Mouse (Mus musculus) liver, postnatal 0 days (tissue): ENCODE measurements around the gene Klhl29. TPM values are rescaled to one million over a fixed set of nuclear protein-coding genes. Genes with fewer than 3 reads are reported as not detected.

Experiments used
- ATAC-seq: fragments of 200-750 bp; cut with Nextera tagmentation; 2 replicates; pipeline ENCODE4 v1.8.0; 2017; ENCODE audit warnings: mild to moderate bottlenecking, moderate library complexity
- DNase-seq: peaks from one replicate; pipeline ENCODE4 v3.0.0-alpha.2; 2016
- H3K27ac ChIP-seq: fragments of 300-500 bp; sonication (generic); 2 replicates; pipeline ENCODE4 v1.5.1; 2014; ENCODE audit warnings: antibody characterized with exemption, moderate library complexity, mild to moderate bottlenecking, low read depth
- H3K27me3 ChIP-seq: fragments of 300-500 bp; sonication (generic); 2 replicates; pipeline ENCODE4 v1.6.1; 2014; ENCODE audit warnings: low read length, control low read depth, mixed read lengths; ENCODE audit not compliant: insufficient read depth
- H3K36me3 ChIP-seq: fragments of 300-500 bp; sonication (generic); replicated peaks from 2 replicates; pipeline ENCODE4 v1.6.1; 2014; ENCODE audit warnings: mild to moderate bottlenecking, control low read depth, low read length, moderate library complexity, mixed read lengths; ENCODE audit not compliant: insufficient read depth
- H3K4me1 ChIP-seq: fragments of 300-500 bp; sonication (generic); 2 replicates; pipeline ENCODE4 v1.6.1; 2014; ENCODE audit warnings: antibody characterized with exemption, mild to moderate bottlenecking, control low read depth; ENCODE audit not compliant: insufficient read depth
- H3K4me2 ChIP-seq: fragments of 300-500 bp; sonication (generic); 2 replicates; pipeline ENCODE4 v1.6.1; 2014; ENCODE audit warnings: low read depth, mild to moderate bottlenecking, low read length, moderate library complexity, mixed read lengths
- H3K4me3 ChIP-seq: fragments of 300-500 bp; sonication (generic); 2 replicates; pipeline ENCODE4 v1.5.1; 2014; ENCODE audit warnings: low read depth, low read length
- H3K9ac ChIP-seq: fragments of 300-500 bp; sonication (generic); replicated peaks from 2 replicates; pipeline ENCODE4 v1.6.1; 2014; ENCODE audit warnings: mild to moderate bottlenecking, moderate library complexity
- H3K9me3 ChIP-seq: fragments of 300-500 bp; sonication (generic); 2 replicates; pipeline ENCODE4 v1.6.1; 2016; ENCODE audit warnings: mild to moderate bottlenecking, control low read depth, low read length, mixed read lengths
- CTCF ChIP-seq: sonication (generic); IDR thresholded peaks from 2 replicates; pipeline ENCODE4 v1.5.1; 2016; ENCODE audit warnings: antibody characterized with exemption, low read depth
- EP300 ChIP-seq: IDR thresholded peaks from 2 replicates; pipeline ENCODE4 v1.6.1; 2016; ENCODE audit warnings: antibody characterized with exemption, low read depth, mild to moderate bottlenecking
- WGBS: fragments of 180-500 bp; shearing (Covaris S2); extraction: QIAGEN DNeasy Blood & Tissue Kit; methylation state at CpG from one replicate; pipeline ENCODE4 v1.1.7; 2014; ENCODE audit not compliant: insufficient replicate concordance; 5-methylcytosine and 5-hydroxymethylcytosine counted together
- polyA plus RNA-seq: library from polyadenylated mRNA; unstranded; fragments of >200 nt; fragmentation: Nextera tagmentation; extraction: Ambion mirVana; gene quantifications from 2 replicates; pipeline ENCODE4 v1.2.1, GENCODE M21; 2015

Klhl29 gene
- polyA plus RNA-seq, 1 experiment from 2014 or later: 0.05 TPM

DNA sequence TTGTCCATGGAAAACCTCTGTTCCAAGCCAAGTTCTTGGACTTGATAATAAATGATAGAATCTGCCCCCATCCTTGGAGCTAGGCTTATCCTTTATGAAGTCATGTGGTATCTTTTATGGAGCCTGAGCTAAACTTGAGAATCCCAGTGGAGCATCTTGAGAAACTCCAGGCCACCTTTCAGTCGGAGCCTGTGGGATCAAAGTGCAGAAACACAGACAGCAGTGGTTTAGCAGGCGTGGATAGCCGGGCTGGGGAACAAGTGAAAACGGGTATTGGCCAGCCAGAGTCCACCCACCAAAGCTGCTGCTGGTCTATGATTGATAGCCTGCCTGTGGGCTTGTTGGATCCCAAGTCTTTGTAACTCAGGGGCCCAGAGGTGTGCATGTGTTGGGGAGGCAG, 177.2 kb downstream of the Klhl29 start:
- Histone ChIP-seq H3K9me3 (no peaks in the 10 kb centered on the region), H3K36me3 (no peaks in the 10 kb centered on the region), H3K27ac (no peak overlapping the region), H3K4me1 (no peaks in the 10 kb centered on the region), H3K27me3 (no peaks in the 10 kb centered on the region), H3K9ac (no peak overlapping the region), H3K4me2 (no peak overlapping the region), H3K4me3 (no peak overlapping the region)
- TF ChIP-seq CTCF (no peak), EP300 (no peak)
- no peak for DNase-seq
- ATAC-seq: no peak
- WGBS: 41% methylated on average over 4 of the region's 4 CpGs

DNA sequence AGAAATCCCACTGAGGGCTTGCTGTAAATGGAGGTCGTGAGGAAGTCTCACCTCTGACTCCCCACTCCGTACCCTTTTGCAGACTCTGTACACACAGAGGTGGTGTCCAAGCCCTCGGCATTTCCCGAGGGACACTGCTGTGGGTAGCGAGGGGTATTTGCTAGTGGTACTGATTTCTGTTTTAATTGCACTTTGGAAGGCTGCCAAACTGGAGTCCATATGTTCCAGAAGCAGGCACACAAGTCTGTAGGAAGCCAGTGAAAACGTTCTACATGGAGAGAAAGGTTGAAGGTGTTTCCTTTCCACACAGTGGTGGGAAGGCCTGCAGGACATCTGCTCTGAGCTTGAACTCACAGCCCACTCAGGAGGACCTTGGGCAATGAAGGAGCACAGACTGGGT, 181.3 kb downstream of the Klhl29 start:
- Histone ChIP-seq H3K9me3 (no peaks in the 10 kb centered on the region), H3K4me3 (no peak overlapping the region), H3K4me1 (no peaks in the 10 kb centered on the region; the same call in 1 of the 2 replicates), H3K27ac (no peak overlapping the region), H3K27me3 (no peaks in the 10 kb centered on the region), H3K9ac (no peak overlapping the region), H3K4me2 (no peak overlapping the region), H3K36me3 (no peaks in the 10 kb centered on the region)
- DNase-seq (no peak), ATAC-seq (no peak)
- WGBS: 65% methylated on average over 6 of the region's 6 CpGs
- TF ChIP-seq EP300: no peak
- TF ChIP-seq CTCF: no peak

DNA sequence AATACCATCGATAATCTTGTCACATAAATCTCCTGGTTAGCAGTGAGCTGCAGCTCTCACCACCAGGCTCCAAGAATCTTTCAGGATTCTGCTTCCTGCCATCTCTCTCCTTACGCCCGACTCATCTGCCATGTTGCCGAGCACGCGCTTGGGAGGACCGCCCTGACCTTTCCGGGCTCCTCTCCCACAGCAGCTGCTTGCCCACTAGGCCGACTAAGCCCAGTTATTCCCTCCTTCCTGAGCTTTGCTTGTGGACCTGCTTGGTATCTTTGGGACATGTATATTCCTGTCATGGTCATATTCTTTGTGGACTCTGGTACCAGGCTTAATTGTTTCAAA, 183.1 kb downstream of the Klhl29 start:
- TF ChIP-seq CTCF (no peak), EP300 (no peak)
- H3K36me3 ChIP-seq: no peaks in the 10 kb centered on the region
- H3K27ac ChIP-seq: no peak overlapping the region
- no peaks in the 10 kb centered on the region for H3K9me3 ChIP-seq
- ATAC-seq (no peak), DNase-seq (no peak)
- no peak overlapping the region for H3K4me3 ChIP-seq
- H3K27me3 ChIP-seq: no peaks in the 10 kb centered on the region
- H3K4me2 ChIP-seq: no peak overlapping the region
- WGBS: 70% methylated on average over 9 of the region's 9 CpGs
- H3K4me1 ChIP-seq: no peaks in the 10 kb centered on the region; the same call in 1 of the 2 replicates
- no peak overlapping the region for H3K9ac ChIP-seq

DNA sequence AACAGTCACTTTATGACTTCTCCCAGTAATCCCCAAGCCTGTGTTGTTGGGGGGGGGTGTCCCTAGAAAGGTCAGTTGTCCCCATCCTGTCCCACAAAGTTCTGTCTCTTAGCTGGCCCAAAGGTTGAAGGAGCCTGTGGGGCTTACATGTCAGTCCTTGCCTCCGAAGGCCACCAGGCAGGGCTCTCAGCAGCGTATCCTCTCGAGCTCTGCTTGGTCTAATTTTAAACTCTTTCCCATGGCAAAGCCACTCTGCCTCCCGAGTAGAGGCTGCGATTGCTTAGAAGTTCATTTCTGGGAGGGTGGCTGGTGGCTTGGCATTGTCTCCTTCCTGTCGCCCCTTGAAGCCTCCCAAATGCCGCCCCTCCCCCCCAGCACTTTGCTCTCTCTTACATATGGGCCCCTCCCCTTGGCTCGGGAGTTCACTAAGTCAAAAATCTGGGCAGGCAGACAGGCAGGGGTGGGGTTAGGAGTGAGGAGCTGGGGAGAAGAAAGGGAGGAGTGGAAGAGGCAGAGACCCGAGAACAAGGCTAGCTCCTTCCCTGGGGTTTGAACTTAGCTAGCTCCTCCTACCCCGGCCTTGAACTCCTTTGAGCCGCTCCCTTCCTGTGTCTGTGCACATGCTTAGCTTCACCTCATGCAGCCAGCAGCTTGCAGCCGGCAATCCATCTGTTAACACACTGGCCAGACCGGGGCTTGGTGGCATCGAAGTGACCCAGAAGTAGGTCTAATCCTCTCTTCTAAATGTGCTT, 183.7 kb downstream of the Klhl29 start:
- Histone ChIP-seq H3K9me3 (no peaks in the 10 kb centered on the region), H3K9ac (no peak overlapping the region), H3K4me1 (no peaks in the 10 kb centered on the region; the same call in 1 of the 2 replicates), H3K27me3 (no peaks in the 10 kb centered on the region), H3K36me3 (no peaks in the 10 kb centered on the region), H3K4me3 (no peak overlapping the region), H3K27ac (no peak overlapping the region), H3K4me2 (0 out of 2 replicates have a peak overlapping the region, but pooled peaks have one; percentile 13)
- TF ChIP-seq CTCF (no peak), EP300 (no peak)
- ATAC-seq (no peak), DNase-seq (peak; percentile 23)
- WGBS: 21% methylated on average over 14 of the region's 14 CpGs

DNA sequence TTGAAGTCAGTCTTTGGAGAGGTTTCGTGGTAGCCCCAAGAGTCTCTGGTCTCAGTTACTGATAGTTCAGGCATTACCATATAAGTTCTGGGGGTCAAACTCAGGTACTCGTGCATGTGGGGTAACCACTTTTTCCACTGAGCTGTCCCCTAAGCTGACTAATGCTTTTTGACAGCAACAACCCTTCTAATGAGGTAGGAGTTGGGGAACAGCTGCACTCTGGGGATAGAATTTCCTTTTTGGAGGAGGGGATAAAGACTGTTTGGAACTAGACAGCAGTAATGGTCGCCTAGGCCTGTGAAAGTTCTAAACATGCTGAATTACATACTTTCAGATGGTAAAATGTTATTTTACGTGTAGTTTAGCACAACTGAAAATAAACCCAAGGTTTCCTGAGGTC, 184.3 kb downstream of the Klhl29 start:
- 63% methylated on average over 4 of the region's 4 CpGs for WGBS
- Histone ChIP-seq H3K27ac (no peak overlapping the region), H3K9ac (no peak overlapping the region), H3K4me1 (no peaks in the 10 kb centered on the region; the same call in 1 of the 2 replicates), H3K4me3 (no peak overlapping the region), H3K9me3 (no peaks in the 10 kb centered on the region), H3K36me3 (no peaks in the 10 kb centered on the region), H3K4me2 (no peak overlapping the region), H3K27me3 (no peaks in the 10 kb centered on the region)
- TF ChIP-seq EP300 (no peak), CTCF (no peak)
- ATAC-seq (no peak), DNase-seq (no peak)

DNA sequence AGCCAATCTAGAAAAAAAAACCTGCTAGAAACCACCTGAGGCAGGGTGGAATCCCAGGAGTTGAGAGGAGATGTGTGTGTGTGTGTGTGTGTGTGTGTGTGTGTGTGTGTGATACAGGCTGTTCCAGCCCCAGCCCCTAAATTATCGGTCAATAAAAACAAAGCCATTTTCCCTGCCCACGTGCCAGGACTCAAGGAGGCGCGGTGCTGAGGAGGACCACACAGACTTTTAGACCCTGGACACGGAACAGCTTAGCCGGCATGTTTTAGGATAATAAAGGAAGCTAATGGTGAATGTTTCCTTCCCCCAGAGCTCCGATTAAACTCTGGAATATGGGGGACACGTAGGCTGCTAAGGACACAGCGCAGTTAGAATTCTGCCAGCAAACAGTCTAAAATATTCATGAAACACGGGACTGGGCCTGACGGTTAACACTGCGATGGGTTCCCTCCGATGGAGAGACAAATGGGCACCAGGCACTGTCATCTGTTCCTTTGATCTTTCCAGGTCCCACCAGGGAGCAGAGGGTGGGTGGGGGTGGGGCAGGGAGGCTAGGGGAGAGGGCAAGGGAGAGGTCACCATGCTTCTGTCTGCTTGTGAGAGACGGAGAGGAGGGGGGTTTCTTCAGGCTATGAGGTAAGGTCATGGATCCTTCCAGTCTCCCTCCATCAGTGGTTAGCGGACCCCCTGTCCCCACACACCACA, 185.9 kb downstream of the Klhl29 start:
- TF ChIP-seq CTCF (no peak), EP300 (no peak)
- no peaks in the 10 kb centered on the region for H3K27me3 ChIP-seq
- H3K36me3 ChIP-seq: no peaks in the 10 kb centered on the region
- no peak overlapping the region for H3K4me3 ChIP-seq
- H3K4me2 ChIP-seq: no peak overlapping the region
- H3K9me3 ChIP-seq: no peaks in the 10 kb centered on the region
- H3K4me1 ChIP-seq: no peaks in the 10 kb centered on the region; the same call in 1 of the 2 replicates
- 50% methylated on average over 15 of the region's 15 CpGs for WGBS
- no peak overlapping the region for H3K27ac ChIP-seq
- ATAC-seq (no peak), DNase-seq (no peak)
- H3K9ac ChIP-seq: no peak overlapping the region
